Mouse (Mus musculus) hindbrain, embryonic 16.5 days (tissue): ENCODE data around the gene Ftsj3. TPM values are rescaled to one million over a fixed set of nuclear protein-coding genes. Genes with fewer than 3 reads are reported as not detected.

Experiments
- ATAC-seq: fragments of 200-750 bp; cut with Nextera tagmentation; 2 replicates; pipeline ENCODE4 v1.8.0; 2017; ENCODE audit warnings: moderate TSS enrichment, moderate library complexity
- H3K27ac ChIP-seq: fragments of 300-500 bp; sonication (generic); 2 replicates; pipeline ENCODE4 v1.5.1; 2014; ENCODE audit warnings: low read depth, mild to moderate bottlenecking, control low read depth, low read length, moderate library complexity
- H3K27me3 ChIP-seq: fragments of 300-500 bp; sonication (generic); replicated peaks from 2 replicates; pipeline ENCODE4 v1.6.1; 2014; ENCODE audit warnings: low read length; ENCODE audit not compliant: control insufficient read depth, insufficient read depth
- H3K36me3 ChIP-seq: fragments of 300-500 bp; sonication (generic); 2 replicates; pipeline ENCODE4 v1.6.1; 2014; ENCODE audit warnings: mild to moderate bottlenecking, low read length, moderate library complexity, mixed read lengths; ENCODE audit not compliant: control insufficient read depth, insufficient read depth
- H3K4me1 ChIP-seq: fragments of 300-500 bp; sonication (generic); 2 replicates; pipeline ENCODE4 v1.6.1; 2014; ENCODE audit warnings: low read depth, low read length; ENCODE audit not compliant: control insufficient read depth, insufficient read depth
- H3K4me2 ChIP-seq: fragments of 300-500 bp; sonication (generic); 2 replicates; pipeline ENCODE4 v1.6.1; 2014; ENCODE audit warnings: mild to moderate bottlenecking, low read length, control low read depth, moderate library complexity
- H3K4me3 ChIP-seq: fragments of 300-500 bp; sonication (generic); 2 replicates; pipeline ENCODE4 v1.5.1; 2014; ENCODE audit warnings: mild to moderate bottlenecking, low read length, control low read depth, moderate library complexity
- H3K9ac ChIP-seq: fragments of 300-500 bp; sonication (generic); 2 replicates; pipeline ENCODE4 v1.6.1; 2014; ENCODE audit warnings: low read depth, mild to moderate bottlenecking, control low read depth, low read length, moderate library complexity
- H3K9me3 ChIP-seq: fragments of 300-500 bp; sonication (generic); 2 replicates; pipeline ENCODE4 v1.6.1; 2014; ENCODE audit warnings: mild to moderate bottlenecking, low read length, moderate library complexity; ENCODE audit not compliant: control insufficient read depth
- WGBS: fragments of 180-500 bp; shearing (Covaris S2); extraction: QIAGEN DNeasy Blood & Tissue Kit; methylation state at CpG from one replicate; pipeline ENCODE4 v1.1.7; 2014; 5-methylcytosine and 5-hydroxymethylcytosine counted together
- polyA plus RNA-seq: library from polyadenylated mRNA; unstranded; fragments of >200 nt; fragmentation: Nextera tagmentation; extraction: Ambion mirVana; gene quantifications from 2 replicates; pipeline ENCODE4 v1.2.1, GENCODE M21; 2015

Gene Ftsj3
- polyA plus RNA-seq, 1 experiment from 2014 or later: 31.6 TPM

DNA sequence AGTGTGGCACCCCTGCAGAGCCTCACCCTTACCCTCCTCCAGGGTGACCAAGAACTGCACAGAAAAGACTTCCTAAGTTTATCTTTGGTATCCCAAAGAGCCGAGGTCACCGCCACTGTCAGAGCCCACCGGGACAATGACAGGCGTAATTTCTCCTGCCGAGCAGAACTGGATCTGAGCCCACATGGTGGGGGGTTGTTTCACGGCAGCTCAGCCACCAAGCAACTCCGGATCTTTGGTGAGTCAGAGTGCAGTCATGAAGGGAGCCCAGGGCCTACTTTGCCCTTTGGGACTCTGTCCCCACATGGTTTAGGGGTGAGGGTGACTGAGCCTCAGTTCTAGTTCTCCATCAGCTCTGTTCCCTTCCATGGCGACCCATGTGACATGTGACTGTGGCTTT is 28.2 kb upstream of the Ftsj3 start:
- WGBS: 61% methylated on average over 8 of the region's 8 CpGs
- Histone ChIP-seq H3K4me2 (no peak overlapping the region), H3K36me3 (no peaks in the 10 kb centered on the region), H3K4me1 (no peaks in the 10 kb centered on the region), H3K27ac (no peak overlapping the region), H3K27me3 (no peaks in the 10 kb centered on the region), H3K9me3 (no peaks in the 10 kb centered on the region), H3K4me3 (no peak overlapping the region), H3K9ac (no peak overlapping the region)
- ATAC-seq: no peak

DNA sequence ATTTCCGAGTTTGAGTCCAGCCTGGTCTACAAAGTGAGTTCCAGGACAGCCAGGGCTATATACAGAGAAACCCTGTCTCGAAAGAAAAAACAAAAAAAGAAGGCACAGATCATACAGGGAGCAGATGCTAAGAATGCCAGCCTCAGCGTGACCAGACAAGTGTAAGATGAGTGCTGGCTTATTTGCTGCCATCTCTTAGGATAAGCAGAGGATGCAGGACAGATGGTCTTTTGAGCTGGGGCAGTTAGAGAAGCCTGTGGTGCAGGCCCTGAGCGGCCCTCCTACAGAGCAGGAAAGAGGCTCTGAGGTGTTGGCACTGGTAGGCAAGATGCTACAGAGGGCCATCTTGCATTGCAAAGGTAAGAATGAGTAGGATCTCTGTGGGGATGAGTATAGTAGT is 27.5 kb upstream of the Ftsj3 start:
- no peak for ATAC-seq
- no peaks in the 10 kb centered on the region for H3K9me3 ChIP-seq
- WGBS: 84% methylated on average over 4 of the region's 4 CpGs

DNA sequence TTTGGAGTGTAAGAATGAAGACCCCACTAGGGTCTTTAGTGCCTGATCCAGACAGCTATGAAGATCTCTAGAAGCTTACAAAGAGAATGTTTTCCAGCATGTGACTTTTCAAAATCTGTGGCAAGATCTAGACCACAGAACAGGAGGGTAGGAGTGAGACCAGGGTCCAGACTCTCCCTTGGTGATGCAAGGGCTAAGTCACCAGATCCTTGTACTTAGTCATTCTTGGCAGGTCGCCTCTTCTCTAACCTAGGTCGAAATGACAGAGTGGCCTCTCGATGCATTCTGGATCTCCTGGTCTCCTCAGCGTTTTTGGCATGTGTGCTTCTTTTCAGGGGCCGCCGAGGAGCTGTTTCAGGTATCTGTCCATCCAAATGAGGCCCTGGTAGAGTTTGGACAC is 26.6 kb upstream of the Ftsj3 start:
- WGBS: 88% methylated on average over 6 of the region's 6 CpGs
- Histone ChIP-seq H3K4me2 (no peak overlapping the region), H3K9me3 (no peaks in the 10 kb centered on the region), H3K4me3 (no peak overlapping the region), H3K36me3 (no peaks in the 10 kb centered on the region), H3K27me3 (no peaks in the 10 kb centered on the region), H3K27ac (no peak overlapping the region), H3K9ac (no peak overlapping the region), H3K4me1 (no peaks in the 10 kb centered on the region)
- no peak for ATAC-seq

More for the DNA sequence above, 27.5 kb upstream of the Ftsj3 start:
- H3K27me3 ChIP-seq: no peaks in the 10 kb centered on the region
- H3K36me3 ChIP-seq: no peaks in the 10 kb centered on the region
- no peaks in the 10 kb centered on the region for H3K4me1 ChIP-seq
- no peak overlapping the region for H3K9ac ChIP-seq
- no peak overlapping the region for H3K4me3 ChIP-seq
- no peak overlapping the region for H3K4me2 ChIP-seq
- no peak overlapping the region for H3K27ac ChIP-seq

DNA sequence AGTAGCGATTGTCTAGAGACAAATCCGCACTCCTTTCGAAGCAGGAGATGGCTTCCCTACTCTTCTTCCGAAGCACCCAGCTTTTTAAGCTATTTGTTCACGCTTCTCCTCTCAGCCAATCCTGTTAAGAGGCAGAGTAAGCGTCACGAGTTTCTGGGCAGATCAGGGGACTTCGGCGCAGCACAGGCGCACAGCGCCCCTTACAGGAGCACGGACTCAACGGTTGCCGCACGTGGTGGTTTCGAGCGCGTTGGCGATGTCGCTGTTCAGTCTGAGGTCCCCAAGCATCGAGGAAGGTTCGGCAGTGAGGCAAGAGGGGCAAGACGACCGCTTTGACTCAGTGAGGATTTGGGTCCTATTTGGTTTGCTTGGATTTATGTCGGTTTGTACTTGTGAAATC is 20.6 kb upstream of the Ftsj3 start, which contains the start of gene Tcam1:
TSS of gene Tcam1 (plus strand) at position 219 of the 400 bp plus-strand sequence.
- H3K27me3 ChIP-seq: no peaks in the 10 kb centered on the region
- peak within 1 kb of the TSS; percentile 25; the same call in 1 of the 2 replicates for H3K9ac ChIP-seq
- no peaks in the 10 kb centered on the region for H3K36me3 ChIP-seq
- no peak within 1 kb of the TSS for H3K27ac ChIP-seq
- H3K4me3 ChIP-seq: peak within 1 kb of the TSS; percentile 25
- no peaks in the 10 kb centered on the region for H3K9me3 ChIP-seq
- ATAC-seq: peak; percentile 69
- WGBS: 7% methylated on average over 25 of the region's 25 CpGs
- H3K4me2 ChIP-seq: peak within 1 kb of the TSS; percentile 68
- H3K4me1 ChIP-seq: peaks cover 8% of the 10 kb centered on the region

DNA sequence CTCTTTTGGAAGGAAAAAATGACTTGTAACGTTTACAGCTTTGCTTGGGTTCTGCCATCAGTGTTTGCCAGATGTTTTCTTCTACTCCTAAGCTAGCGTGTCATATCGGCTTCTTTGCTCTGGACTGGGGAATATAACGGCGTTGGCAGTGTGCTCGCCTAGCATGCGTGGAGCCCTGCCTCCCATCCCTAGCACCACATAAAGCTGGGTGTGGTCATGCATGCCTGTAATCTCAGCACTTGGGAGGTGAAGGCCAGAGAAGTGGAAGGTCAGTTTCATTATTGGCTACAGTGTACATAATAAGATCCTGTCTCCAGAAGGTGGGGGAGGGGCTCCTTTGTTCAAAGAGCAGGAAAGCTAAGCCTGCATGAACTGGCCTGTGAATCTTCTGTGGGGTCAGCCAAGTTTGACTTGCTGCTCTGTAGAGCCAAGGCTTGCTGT is 19.1 kb upstream of the Ftsj3 start:
- H3K27me3 ChIP-seq: no peaks in the 10 kb centered on the region
- H3K4me1 ChIP-seq: peaks cover 13% of the 10 kb centered on the region
- ATAC-seq: no peak
- H3K4me3 ChIP-seq: no peak overlapping the region
- 84% methylated on average over 7 of the region's 7 CpGs for WGBS
- no peaks in the 10 kb centered on the region for H3K36me3 ChIP-seq
- no peak overlapping the region for H3K9ac ChIP-seq
- H3K4me2 ChIP-seq: no peak overlapping the region
- H3K9me3 ChIP-seq: no peaks in the 10 kb centered on the region
- no peak overlapping the region for H3K27ac ChIP-seq

DNA sequence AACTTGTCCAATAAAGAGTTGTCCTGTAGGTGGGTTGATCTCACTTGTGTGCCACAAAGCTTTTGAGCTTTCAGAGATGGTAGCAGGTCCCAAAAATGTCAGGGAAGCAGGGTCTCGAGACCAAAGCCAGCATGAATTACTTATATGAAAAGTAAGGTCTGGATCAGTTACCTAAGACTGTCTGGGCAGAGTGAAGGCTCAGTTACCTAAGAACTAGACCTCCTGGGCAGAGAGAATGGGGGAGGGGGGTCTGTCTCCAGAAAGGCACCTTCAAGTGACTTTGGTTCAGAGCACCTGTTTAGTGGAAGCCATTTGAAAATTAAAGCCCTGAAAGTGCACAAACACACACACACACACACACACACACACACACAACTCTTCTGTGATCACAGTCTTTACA is 18.5 kb upstream of the Ftsj3 start:
- H3K4me1 ChIP-seq: peaks cover 13% of the 10 kb centered on the region
- H3K27ac ChIP-seq: no peak overlapping the region
- 86% methylated on average over 1 of the region's 1 CpGs for WGBS
- no peaks in the 10 kb centered on the region for H3K27me3 ChIP-seq
- no peaks in the 10 kb centered on the region for H3K9me3 ChIP-seq
- H3K9ac ChIP-seq: no peak overlapping the region
- H3K36me3 ChIP-seq: no peaks in the 10 kb centered on the region
- no peak for ATAC-seq
- H3K4me3 ChIP-seq: no peak overlapping the region
- H3K4me2 ChIP-seq: no peak overlapping the region

DNA sequence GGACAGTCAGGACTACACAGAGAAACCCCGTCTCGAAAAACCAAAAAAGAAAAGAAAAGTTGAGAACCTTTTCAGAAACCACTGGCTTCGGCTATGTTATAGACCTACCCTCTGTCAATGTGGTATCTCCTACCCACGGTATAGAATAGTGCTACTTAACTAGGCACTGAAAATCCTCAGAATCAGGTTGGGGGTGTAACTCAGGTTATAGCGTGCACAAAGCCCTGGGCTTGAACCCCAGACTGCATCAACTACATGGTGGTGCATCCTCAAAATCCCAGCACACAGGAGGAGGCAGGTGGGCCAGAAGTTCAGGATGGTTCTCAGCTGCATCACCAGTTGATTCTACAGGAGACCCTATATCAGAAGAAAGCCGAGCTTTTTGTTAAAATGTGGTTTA is 17.9 kb upstream of the Ftsj3 start:
- no peaks in the 10 kb centered on the region for H3K27me3 ChIP-seq
- no peaks in the 10 kb centered on the region for H3K9me3 ChIP-seq
- peaks cover 18% of the 10 kb centered on the region for H3K4me1 ChIP-seq
- ATAC-seq: no peak
- H3K36me3 ChIP-seq: no peaks in the 10 kb centered on the region
- peak overlapping the region; percentile 85; the same call in 1 of the 2 replicates for H3K4me2 ChIP-seq
- 97% methylated on average over 6 of the region's 6 CpGs for WGBS
- no peak overlapping the region for H3K9ac ChIP-seq
- no peak overlapping the region for H3K27ac ChIP-seq
- H3K4me3 ChIP-seq: no peak overlapping the region

DNA sequence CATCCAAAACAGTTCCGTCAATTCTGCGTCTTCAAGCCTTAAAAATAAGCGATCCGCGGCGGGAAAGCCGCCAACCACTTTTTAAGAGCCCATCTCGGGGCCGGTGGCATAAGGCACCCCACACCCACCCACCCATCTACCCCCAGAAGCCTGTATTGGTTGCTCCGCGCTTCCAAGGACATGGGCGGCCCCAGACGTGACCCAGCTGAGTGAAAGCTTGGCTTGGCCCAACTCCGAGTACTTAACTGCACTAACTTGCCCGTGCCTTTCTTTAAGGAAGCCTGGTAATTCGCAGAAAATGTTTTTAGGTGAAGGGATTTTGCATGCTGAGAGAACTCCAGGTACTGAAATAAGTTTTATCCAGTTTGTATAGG is 17.4 kb upstream of the Ftsj3 start:
- peak; percentile 6; the same call in 1 of the 2 replicates for ATAC-seq
- Histone ChIP-seq H3K9me3 (no peaks in the 10 kb centered on the region), H3K27ac (peak overlapping the region; percentile 76), H3K4me2 (peak overlapping the region; percentile 85), H3K27me3 (no peaks in the 10 kb centered on the region), H3K4me3 (peak overlapping the region; percentile 95), H3K9ac (peak overlapping the region; percentile 95), H3K36me3 (no peaks in the 10 kb centered on the region), H3K4me1 (peaks cover 23% of the 10 kb centered on the region)
- 14% methylated on average over 16 of the region's 16 CpGs for WGBS

DNA sequence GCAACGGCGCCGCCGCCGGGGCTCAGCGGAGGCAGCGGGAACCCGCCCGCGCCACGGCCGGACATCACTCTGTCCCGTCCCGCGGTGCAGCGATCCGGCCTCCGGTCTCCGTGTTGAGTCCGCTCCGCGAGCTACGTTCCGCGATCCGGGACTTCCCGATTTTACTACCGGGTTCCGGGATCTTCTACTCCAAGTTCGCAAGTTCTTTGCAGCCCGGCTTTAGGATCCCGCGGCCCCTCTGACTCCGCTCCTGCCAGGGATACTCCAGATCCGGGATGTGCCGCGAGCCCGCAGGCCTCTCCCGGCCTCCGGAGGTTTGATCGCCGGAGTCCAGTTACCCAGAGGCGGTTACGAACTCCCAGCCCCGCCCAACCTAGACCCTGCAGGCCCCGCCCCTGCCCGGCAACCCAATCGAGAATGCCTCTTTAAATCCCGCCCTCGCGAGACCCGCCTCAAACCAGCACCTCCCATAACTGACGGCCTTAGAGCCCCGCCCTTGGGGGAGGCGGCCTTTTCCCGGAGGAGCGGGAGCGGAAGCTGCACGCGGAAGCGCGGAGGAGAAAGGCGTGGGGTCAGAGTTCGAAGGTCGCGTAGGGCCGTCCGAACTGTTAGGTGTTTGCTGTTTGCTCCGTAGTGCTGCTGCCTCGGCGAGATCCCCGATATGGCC is 16.9 kb upstream of the Ftsj3 start, which contains the start of gene Smarcd2:
TSS of gene Smarcd2 (minus strand) at position 329 of the 667 bp plus-strand sequence.
- H3K27ac ChIP-seq: peak within 1 kb of the TSS; percentile 88
- H3K4me3 ChIP-seq: peak within 1 kb of the TSS; percentile 95
- H3K4me1 ChIP-seq: peaks cover 26% of the 10 kb centered on the region
- peak; percentile 94 for ATAC-seq
- no peaks in the 10 kb centered on the region for H3K36me3 ChIP-seq
- WGBS: under 1% methylated on average over 67 of the region's 72 CpGs
- H3K4me2 ChIP-seq: peak within 1 kb of the TSS; percentile 85
- H3K9ac ChIP-seq: peak within 1 kb of the TSS; percentile 95
- no peaks in the 10 kb centered on the region for H3K9me3 ChIP-seq
- H3K27me3 ChIP-seq: no peaks in the 10 kb centered on the region
